Mouse (Mus musculus) inflammation-experienced regulatory T-cells (primary cell): ENCODE measurements around the gene Fam83c. TPM values are rescaled to one million over a fixed set of nuclear protein-coding genes. Genes with fewer than 3 reads are reported as not detected.

Source experiments
- polyA plus RNA-seq, 2 experiments: library from polyadenylated mRNA; unstranded; fragments of 100-300 nt; shearing (Covaris generic); gene quantifications; one replicate each; pipeline ENCODE4 v1.2.1; 2017

The Fam83c gene
- polyA plus RNA-seq = under 1 TPM in 1 of 2 experiments, not detected in 1; 0.04 TPM

GRCm38 (mm10) chr2:155834732-155835131, at the start of gene Fam83c:
TSS of gene Fam83c (minus strand) at chr2:155834854.

GRCm38 (mm10) chr2:155826630-155827424, 7.8 kb downstream of the Fam83c start, which contains the start of gene Eif6:
TSS of gene Eif6 (minus strand) at chr2:155826925.

GRCm38 (mm10) chr2:155819392-155819448, 15.4 kb downstream of the Fam83c start, which contains the start of gene BC029722:
TSS of gene BC029722 (minus strand) at chr2:155819426.

Other genes with a start within 250 kb of the Fam83c start
- 10 to 100 TPM; 11.9 to 16.4 TPM for gene Gss, start 242.0 kb downstream of the Fam83c start, polyA plus RNA-seq
- 1 to 10 TPM in 1 of 2 experiments, under 1 TPM in 1; 0.13 to 1.1 TPM for gene Myh7b, start 223.6 kb downstream of the Fam83c start, polyA plus RNA-seq
- 100 to 1,000 TPM; 213 to 244 TPM for gene Trpc4ap, start 142.5 kb downstream of the Fam83c start, polyA plus RNA-seq
- 10 to 100 TPM; 66.8 to 69.6 TPM for gene Edem2, start 105.4 kb downstream of the Fam83c start, polyA plus RNA-seq
- gene Gm17581, start 99.0 kb downstream of the Fam83c start, polyA plus RNA-seq = not detected
- gene Procr, start 83.7 kb downstream of the Fam83c start, polyA plus RNA-seq = under 1 TPM; 0.10 to 0.64 TPM
- under 1 TPM; 0.31 to 0.62 TPM for gene Mmp24, start 59.5 kb downstream of the Fam83c start, polyA plus RNA-seq
- 10 to 100 TPM; 53.4 to 57.3 TPM for gene BC029722, start 15.4 kb downstream of the Fam83c start, polyA plus RNA-seq
- gene Eif6, start 7.9 kb downstream of the Fam83c start, polyA plus RNA-seq = 100 to 1,000 TPM; 181 to 215 TPM
- 10 to 100 TPM; 38.5 to 64.3 TPM for gene Uqcc1, start 95.5 kb upstream of the Fam83c start, polyA plus RNA-seq
- under 1 TPM in 1 of 2 experiments, not detected in 1; 0.94 TPM for gene Gm15557, start 105.9 kb upstream of the Fam83c start, polyA plus RNA-seq
- under 1 TPM; 0.32 to 0.46 TPM for gene Gdf5, start 110.5 kb upstream of the Fam83c start, polyA plus RNA-seq
- 10 to 100 TPM; 35.7 to 42.2 TPM for gene Cep250, start 121.6 kb upstream of the Fam83c start, polyA plus RNA-seq
- 1 to 10 TPM in 1 of 2 experiments, under 1 TPM in 1; 0.62 to 1.6 TPM for gene 6430550D23Rik, start 173.1 kb upstream of the Fam83c start, polyA plus RNA-seq
- 100 to 1,000 TPM; 145 to 152 TPM for gene Ergic3, start 173.2 kb upstream of the Fam83c start, polyA plus RNA-seq
- gene Fer1l4, start 218.1 kb upstream of the Fam83c start, polyA plus RNA-seq = 1 to 10 TPM in 1 of 2 experiments, not detected in 1; 1.2 TPM
- under 1 TPM in 1 of 2 experiments, not detected in 1; 0.70 TPM for gene Spag4, start 230.3 kb upstream of the Fam83c start, polyA plus RNA-seq